Mouse (Mus musculus) olfactory bulb, adult 2 months (tissue): Measurements from ENCODE around the gene Syt3.

Experiments used
- CTCF ChIP-seq: fragments of 200-500 bp; IDR thresholded peaks from 2 replicates; pipeline ENCODE4 v1.5.1; 2012; ENCODE audit warnings: low read depth, mild to moderate bottlenecking, low read length, moderate library complexity; ENCODE audit not compliant: insufficient read depth
- POLR2A ChIP-seq: fragments of 200-500 bp; IDR thresholded peaks from 2 replicates; pipeline ENCODE4 v1.6.1; 2012; ENCODE audit warnings: mild to moderate bottlenecking, low read depth, low read length, moderate library complexity; ENCODE audit not compliant: insufficient read depth

GRCm38 (mm10) chr7:44413307-44413706 lies 29.4 kb downstream of the Syt3 start:
- TF ChIP-seq CTCF (no peak), POLR2A (no peak)
